Mouse (Mus musculus) mesoderm, embryonic 11.5 days (tissue): Measurements from ENCODE around the gene Pxt1.
"Not testable (repeated sequence)": the region's sequence is repeated elsewhere in the genome, so short reads cannot be mapped to it uniquely, and the experiment has no call there.

Source experiments
- DNase-seq: peaks from one replicate; pipeline ENCODE4 v3.0.0-alpha.2; 2012; ENCODE audit warnings: low read depth, low spot score

Gene Pxt1

DNA sequence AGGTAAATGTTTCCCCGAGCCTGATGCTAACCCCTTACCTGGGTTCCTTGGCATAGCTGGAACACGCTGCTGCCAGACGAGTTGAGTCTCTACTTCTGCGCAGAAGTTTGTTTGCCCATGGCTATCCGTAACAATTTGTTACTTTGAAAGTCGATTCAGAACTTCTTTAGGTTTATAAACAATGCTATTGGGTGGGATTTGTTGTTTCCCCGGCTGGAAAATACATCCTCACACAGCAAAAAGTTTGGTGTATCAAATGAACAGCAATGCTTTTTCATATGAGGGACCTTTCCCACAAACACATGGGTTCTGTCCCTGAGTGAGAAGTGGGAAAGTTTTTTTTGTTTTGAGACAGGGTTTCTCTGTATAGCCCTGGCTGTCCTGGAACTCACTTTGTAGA, at the start of gene Pxt1:
Gene Pxt1, minus strand, starts transcription at position 101 of the 400 bp plus-strand sequence.
- DNase-seq, result no peak

DNA sequence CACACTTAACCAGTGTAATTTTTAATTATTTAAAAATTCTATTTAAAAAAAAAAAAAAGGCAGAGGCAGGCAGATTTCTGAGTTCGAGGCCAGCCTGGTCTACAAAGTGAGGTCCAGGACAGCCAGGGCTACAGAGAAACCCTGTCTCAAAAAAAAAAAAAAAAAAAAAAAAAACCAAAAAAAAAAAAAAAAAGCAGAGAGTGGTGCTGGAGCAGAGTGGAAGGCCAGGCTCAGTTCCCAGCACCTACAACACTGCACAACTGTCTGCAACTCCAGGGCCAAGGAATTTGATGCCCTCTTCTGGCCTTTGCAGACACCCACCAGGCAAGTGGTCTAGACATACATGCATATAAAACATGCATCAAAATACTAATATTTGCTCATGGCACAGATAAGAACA, 49.4 kb upstream of the Pxt1 start:
- not testable (repeated sequence) for DNase-seq

- no peak for DNase-seq
Observed at GRCm38 (mm10) chr17:28992105-28992504, 48.5 kb upstream of the Pxt1 start.

DNA sequence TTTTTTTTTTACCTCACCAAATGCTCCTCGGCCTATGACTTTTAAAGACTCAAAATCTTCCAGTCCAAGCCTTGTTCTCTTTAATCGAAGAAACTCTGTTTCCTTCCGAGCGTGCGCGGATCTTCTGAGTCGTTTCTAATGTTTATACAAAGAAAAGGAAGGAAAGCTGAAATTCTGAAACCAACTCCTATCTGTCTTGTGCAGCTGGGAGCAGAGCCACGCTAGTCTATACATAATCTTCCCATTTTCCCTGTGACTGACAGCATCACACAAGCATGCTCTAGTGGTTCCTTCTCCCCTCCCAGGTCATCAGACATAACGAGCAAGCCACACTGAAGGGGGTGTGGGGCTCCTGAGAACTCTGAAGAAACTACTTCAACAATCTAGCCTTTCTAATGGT, 47.6 kb upstream of the Pxt1 start:
- DNase-seq, result no peak

- no peak for DNase-seq
Observed at GRCm38 (mm10) chr17:28990060-28990459, 46.4 kb upstream of the Pxt1 start.

GRCm38 (mm10) chr17:28988996-28989395, 45.4 kb upstream of the Pxt1 start:
- no peak for DNase-seq

GRCm38 (mm10) chr17:28988291-28988690, 44.7 kb upstream of the Pxt1 start:
- DNase-seq, result no peak

DNA sequence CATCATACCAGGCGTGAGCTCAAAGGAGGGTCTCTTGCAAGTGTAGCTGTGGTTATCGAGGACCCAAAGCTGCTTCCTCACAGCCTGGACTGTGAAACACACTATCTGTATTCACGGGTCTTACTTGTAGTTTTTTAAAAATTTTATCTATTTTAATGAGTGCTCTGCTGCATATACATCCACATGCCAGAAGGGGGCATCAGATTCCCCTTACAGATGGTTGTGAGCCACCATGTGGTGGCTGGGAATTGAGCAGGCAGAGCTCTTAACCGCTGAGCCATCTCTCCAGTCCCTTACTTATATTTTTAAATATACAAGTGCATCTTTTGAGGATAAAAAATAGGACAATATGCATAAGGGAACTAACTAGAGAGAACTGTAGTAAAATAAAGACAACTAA, 44.1 kb upstream of the Pxt1 start:
- peak; percentile 64 for DNase-seq

GRCm38 (mm10) chr17:28986833-28987232, 43.2 kb upstream of the Pxt1 start:
- peak; percentile 60 for DNase-seq

DNA sequence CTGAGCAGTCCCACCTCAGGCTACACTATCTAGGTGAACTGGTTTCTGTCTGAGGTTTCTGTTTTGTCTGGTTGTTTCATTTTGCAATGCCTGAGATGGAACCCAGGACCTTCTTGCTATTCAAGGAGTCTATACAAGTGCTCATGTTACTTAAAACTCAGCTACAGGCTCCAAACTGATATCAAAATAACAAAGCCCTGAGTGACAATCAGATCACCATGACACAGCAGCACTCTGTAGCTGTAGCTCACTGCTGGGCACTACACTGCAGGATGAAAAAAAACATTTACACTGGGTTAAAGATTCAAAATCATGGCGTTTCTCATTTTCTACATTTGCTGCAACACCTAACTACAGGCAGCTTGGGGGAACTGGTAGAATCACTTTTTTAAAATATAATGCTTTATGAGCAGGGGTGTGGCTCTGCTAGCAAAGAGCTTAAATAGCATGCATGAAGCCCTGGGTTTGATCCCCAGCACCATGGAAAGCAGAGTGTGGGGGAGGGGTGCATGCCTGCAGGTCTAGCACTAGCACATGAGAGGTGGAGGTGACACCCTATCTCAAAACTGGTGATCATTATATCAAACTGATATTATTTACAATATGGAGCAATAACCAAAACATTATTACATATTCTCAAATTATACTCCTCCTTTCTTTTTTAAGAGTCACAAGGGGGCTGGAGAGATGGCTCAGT, 41.2 kb upstream of the Pxt1 start:
- no peak for DNase-seq

GRCm38 (mm10) chr17:28982591-28982990, 39.0 kb upstream of the Pxt1 start:
- no peak for DNase-seq

DNA sequence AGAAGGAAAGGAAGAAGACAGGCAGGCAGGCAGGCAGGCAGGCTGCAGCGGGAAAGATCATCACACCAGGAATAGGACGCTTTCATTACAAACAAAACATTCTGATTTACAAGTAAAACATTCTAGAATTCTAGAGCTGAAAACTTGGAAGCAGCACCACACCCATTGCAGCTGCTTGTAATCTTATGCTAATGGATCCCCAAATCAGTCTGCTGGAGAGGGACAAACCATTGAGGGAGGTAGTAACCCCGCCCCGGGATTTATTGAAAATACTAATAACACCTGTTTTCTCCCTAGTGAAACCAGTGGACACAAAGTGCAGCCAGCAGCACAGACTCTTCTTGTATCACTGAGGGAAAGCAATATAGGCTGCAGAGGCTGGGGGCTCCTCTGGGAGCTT, 37.4 kb upstream of the Pxt1 start:
- DNase-seq, result no peak

GRCm38 (mm10) chr17:28979091-28979490, 35.5 kb upstream of the Pxt1 start:
- no peak for DNase-seq

GRCm38 (mm10) chr17:28970122-28970521, 26.5 kb upstream of the Pxt1 start:
- no peak for DNase-seq

- DNase-seq, result no peak
Observed at GRCm38 (mm10) chr17:28967021-28967610, 23.5 kb upstream of the Pxt1 start.

- no peak for DNase-seq
Observed at GRCm38 (mm10) chr17:28961596-28961995, 18.0 kb upstream of the Pxt1 start.

- no peak for DNase-seq
Observed at GRCm38 (mm10) chr17:28960597-28960996, 17.0 kb upstream of the Pxt1 start.

DNA sequence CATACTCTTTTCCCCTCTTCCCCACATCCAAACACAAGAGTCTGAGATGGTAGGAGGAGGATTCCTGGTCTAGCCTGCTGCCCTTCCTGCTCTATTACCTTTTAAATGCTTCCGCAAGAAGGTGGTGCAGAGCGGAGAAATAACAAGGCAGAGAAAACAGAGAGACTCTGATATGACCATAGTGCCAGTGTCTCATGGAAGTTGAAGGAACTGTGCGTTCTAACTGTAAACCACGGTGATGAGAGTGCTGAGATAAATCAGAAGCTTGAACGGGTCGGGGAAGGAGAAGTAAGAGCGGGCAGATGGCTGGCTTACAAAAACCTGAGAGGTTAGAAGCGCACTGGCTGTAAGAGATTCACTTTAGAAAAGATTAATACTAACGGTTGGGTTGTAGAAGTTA, 10.8 kb upstream of the Pxt1 start:
- DNase-seq, result no peak

DNA sequence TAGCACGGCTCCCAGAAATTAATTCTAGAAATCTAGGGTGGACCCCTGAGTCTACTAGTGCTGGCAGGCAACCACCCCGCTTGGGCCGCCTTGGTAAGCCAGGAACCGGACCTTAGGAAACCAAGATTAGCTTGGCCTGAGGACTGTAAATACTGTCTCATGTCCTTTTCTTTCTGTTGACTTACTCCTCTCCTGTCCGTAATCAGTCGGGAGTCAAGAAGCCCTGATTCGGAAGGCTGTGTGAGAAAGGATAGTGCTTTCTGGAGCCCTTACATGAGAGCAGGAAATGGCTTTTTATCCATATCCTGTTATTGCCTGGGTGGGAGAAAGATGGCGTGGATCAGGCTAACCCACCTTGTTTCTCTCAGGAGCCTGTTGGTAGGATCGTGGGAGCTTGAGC, 9.6 kb upstream of the Pxt1 start:
- no peak for DNase-seq

DNA sequence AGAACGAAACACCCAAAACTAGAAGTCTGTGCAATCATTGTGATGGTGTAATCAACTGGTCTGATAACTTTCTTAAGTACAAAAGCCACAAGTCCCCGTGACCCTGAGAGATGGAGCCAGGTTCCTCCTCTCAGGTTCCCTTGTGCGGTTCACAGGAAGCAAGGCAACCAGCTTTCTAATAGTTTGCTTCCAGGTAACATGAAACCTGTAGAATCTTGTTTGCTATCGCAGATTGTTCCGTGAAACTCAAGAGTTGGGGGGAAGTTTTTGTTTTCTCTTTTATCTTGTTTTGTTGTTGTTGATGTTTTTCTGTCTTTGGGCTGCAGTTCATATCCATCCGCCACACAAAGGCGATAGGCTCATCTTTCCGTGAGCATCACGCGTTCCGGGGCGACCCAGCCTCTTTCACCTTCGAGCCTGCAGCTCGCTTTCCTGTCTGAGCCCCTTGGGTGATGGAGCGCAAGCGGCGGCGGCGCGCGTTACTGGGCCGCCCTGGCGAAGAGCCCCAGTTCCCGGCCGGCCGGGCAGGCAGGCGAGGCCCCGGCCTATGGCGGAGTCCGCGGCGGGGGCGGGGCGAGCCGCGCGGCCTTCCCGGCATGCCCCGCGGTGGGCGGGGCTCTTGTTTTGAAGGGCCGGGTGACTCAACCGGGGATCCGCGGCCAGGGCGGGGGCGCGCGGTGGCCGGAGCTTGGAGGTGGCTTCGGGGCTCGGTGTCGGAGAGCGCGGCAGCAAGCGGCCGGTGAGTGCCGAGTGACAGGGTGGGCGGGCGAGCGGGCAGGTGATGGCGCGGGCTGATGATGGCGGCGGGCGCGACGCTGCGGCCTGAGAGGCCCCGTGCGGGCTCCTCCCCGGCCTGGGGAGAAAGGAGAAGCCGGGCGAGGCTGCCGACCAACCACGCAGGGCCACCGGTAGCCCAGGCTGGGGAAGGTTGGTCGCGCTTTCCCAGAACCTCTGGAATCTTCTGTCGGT, 8.5 kb upstream of the Pxt1 start, which contains the start of gene Kctd20:
Gene Kctd20, plus strand, starts transcription at position 120 of the 969 bp plus-strand sequence.
- DNase-seq, result peak; percentile 92

DNA sequence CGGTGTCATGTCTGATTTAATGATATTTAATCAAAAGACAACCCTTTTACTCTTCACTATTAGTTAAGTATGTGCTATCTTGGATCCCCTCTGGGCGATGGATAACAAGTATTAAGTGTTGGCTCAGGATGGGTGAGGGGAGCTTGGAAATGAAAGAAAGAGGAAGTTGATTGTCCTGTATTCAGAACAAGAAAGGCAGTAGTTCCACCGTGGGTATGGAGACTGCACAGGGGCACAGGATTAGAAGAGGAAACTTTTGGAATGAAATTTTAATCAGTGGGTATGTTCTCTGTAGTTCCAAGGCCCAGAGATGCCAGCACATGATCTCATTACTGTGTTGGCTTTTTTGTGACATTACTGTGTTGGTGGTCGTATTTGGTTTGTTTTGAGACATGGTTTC, 7.1 kb upstream of the Pxt1 start:
- no peak for DNase-seq

DNA sequence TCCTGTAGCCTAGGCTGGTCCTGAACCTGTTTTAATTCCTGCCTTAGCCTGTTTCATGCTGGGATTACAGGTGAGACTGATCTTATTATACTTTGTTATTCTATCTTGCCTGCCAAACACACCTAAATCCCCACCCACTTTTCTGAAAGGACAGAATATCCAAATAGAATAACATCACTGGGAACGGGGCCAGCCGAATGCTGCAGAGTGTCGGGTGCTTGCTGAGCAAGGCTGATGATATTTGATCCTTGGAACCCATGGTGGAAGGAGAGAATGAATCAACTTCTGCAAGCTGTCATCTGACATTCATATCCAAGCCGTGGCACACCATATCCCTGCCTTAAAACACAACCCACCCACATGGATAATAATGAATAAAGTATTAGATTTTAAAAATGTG, 5.0 kb upstream of the Pxt1 start:
- DNase-seq, result no peak
